Mouse (Mus musculus) cerebellum, postnatal 36 days (tissue): Measurements from ENCODE around the gene Lmo1.

ENCODE experiments used
- DNase-seq, 2 experiments: peaks; one replicate each; pipeline ENCODE4 v3.0.0; 2021 to 2022; ENCODE audit warnings: mixed read lengths in 2 of 2

The Lmo1 gene

DNA sequence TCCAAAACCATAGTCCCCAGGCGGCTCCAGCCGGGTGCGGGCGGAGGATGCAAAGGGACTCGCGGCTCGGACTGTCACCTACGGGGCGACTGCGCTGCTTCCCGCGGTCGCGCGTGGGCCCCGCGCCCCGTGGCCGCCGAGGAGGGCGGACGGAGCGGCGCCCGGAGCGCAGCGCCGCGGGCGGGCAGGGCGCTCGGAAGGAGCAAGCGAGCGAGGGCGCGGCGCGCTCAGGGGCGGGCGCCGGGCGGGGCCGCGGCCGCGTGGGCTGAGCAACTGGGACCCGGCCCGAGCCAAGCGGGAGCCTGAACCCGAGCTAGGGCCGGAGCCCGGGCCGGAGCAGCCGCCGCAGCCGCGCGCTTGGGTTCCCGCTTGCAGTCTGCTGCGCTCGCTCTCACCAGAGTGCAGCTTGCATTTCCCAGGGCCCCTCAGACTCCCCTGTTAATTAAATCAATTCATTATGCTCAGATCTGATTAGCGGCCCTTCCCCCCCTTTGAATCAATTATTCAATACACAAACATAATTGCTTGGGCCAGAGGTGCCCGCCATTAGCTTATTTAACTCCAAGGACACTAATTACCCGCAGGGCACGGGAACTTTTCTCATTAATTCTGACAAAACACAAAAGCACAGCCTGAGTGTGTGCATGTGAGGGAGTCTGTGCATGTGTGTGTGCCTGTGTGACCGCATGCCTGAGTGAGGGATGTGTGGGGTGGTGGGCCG is at the start of gene Lmo1:
TSS of gene Lmo1 (minus strand) at position 259 of the 721 bp plus-strand sequence.
- DNase-seq, result peak; percentile 51 to 61

DNA sequence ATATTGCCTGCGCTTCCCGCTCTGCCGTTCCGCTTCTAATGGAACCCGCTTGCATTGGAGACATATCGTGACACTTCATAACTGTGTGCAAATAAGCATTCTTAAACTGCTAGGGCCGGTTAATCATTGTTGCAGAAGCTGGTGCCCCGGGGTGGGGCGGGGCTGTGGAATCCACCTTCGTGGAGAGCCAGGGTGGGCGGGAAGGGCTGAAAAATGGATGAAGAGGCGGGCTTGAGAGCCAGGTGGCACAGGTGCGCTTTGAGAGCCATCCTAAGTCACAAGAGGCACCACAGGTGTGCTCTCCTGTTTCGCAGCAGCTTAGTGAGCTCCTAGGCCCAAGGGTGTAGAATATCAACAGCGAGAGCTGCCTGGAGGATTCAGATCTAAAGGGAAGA is 46.7 kb upstream of the Lmo1 start:
- DNase-seq, result no peak

DNA sequence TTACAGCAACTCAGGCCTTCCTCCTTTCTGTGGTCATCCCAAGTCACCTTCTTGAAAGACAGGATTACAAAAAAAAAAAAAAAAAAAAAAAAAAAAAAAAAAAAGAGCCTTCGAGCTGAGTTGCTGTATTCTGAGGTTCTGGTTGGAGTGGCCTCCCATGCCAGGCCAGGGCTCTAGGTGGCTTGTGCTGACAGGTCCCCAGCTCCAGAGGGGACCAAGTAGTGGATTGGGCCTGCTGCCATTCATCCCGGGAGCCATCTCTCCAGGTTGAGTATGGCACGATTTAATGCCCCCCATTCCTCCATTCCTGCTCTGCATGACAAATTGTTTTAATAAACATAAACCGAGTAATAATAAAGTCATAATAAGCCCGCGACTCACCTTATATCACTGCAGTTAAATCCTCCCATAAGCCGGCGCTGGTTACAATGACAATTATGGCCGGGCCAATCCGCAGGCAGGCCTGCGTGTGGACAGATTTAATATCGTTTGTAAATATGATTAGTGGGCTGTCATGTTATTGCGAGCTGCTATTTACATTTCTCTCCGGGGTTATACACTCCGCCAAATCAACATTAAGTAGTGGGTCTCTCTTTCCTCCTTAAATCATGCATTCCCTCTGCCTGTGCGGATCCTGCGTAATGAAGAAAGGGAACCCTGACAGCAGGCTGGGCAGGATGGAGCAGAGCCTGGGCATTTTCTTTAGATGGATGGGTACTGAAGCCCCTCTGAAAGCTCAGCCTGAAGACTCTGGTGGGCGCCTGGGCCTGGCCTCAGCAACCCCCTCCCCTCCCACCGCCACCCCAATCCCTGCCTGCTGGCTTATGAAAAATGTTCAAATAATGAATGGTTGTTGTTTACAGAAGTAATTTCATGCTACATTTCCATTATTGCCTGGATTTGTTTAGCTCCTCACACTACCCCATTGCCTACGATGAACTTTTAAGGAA is 46.0 kb upstream of the Lmo1 start:
- DNase-seq, result no peak

DNA sequence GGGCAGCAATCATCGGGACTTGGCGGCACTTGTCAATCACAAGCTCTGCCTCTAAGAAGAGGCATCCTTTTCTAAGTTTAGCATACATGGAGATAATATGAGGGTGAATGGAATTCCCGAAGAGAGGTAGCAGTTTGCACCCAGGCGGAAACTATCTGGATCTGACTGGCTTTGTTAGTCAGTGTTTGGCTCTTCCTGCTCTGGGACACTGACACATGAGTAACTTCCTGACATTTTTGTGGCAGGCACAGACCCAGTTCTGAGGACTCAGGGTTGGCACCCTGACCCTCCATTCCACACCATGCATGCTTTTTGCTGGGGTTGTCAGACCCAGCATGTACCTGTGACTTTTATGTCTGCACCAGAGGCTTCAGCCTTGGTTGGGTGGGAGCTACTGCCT is 45.0 kb upstream of the Lmo1 start:
- no peak for DNase-seq

DNA sequence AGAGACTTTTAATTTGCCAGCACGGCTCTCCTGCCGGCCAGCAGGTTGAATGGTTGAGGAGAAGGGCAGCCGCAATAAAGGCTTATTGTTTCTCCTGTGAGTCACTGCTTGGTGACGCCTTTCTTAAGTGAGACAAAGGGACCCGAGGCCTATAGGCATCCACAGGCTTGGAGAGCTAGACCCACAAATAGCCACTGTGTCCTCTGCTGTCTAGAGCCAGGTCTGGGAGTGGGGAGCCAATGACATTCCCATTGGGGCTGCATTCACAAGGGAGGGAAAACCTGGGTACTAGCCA is 43.9 kb upstream of the Lmo1 start:
- no peak for DNase-seq

DNA sequence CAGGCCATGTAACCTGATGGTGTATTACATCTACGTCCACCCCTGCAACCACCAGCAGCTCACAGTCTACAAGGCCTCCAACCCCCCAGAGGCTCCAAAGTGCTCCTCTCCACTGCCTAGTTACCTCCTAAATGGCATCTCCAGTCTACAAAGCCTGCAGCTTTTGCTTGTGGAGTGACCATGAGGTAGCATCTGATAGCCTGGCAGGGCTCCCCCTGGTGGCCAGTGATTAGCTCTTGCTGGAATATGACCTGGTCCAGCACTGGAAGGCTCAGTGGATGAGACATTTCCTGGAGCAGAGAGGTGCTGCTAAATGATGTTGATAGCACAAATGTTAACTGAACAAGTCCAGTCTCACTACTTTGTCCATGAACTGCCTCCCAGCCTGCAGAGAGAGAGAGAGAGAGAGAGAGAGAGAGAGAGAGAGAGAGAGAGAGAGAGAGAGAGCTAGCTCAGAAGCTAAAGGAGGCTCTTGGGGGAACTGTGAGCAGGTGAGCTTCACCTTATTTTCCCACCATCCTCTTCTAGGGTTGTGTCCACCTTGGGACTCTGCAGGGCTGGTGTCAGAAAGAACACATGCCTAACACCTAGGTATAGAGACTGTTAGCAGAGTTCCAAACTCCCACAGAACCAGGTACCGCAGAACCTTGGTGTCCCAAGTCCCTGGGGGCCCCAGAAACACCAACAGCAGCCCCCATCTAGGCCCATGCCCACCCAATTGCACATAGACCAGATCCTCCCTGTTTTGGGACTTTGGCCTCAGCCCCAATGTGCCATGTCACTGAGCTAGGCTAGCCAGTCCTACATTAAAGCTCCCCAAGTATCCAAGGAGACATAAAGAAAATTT is 43.3 kb upstream of the Lmo1 start:
- DNase-seq, result peak; percentile 85 to 86

DNA sequence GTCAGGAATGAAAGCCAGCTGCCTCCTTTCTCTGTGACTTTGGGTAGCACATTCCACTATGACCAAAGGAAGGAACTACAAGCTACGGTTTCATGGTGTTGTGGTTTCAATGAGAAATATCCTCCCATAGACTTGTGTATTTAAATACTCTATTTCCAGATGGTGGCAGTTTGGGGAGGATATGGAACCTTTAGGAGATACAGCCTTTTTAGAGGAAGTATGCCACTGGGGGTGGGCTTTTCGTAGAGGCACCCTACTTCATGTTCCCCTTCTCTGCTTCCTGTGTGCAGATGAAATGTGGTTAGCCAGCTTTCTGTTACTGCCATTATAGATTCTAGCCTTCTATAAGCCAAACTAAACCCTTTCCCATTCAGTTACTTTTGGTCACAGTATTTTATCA is 34.8 kb upstream of the Lmo1 start:
- DNase-seq, result no peak

DNA sequence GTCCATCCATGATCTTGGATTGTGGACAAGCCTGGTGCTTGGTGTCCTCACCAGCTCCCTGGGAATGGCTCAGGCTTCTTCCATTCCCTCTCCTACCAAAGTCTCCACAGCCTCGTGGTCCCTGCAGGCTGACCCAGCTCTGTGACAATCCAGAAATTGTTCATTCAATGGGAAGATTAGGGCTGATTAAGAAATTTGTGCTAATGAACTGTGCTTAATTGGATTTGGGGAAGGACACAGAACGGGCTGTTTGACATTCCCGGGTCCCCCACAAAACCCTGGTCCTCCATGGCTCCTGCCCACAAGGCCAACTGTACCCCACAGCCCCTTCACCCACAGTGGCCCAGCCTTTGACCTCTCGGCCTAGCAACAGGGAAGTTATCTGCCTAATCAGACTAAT is 32.8 kb upstream of the Lmo1 start:
- DNase-seq, result no peak

DNA sequence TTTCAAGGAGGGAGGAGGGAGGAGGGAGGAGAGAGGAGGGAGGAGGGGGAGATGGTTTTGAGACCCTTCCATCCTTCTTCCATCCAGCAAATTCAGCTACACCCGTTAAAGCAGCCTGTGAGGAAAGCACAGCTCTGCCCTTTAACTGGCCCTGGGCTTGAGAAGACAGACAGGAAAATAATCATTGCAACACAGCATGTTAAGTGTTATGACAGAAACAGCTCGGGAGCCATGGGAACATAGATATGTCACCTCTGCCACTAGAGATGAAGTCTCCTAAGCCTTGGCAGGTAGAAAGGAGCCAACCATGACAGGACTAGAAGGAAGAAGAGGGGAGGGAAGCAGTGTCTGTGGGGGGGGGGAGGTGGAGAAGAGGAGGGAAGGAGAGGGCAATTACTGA is 31.4 kb upstream of the Lmo1 start:
- DNase-seq, result no peak

DNA sequence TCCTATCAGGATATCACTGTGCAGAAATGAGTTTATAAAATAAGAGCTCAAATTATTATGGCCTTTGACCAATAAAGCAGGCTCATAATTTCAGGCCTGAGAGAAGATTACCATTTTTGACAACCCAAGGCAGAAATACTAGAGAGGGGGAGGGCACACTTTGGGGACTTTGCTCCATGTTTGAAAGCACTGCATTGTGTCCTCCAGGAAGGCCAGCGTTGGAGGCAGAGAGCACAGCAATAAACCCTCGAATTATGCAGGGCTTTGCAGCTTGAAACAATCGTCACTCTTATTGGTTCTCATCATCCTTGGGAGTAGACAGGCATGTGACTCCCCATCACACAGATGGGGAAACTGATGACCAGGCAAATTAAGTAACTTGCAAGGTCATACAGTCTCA is 28.1 kb upstream of the Lmo1 start:
- DNase-seq, result no peak

DNA sequence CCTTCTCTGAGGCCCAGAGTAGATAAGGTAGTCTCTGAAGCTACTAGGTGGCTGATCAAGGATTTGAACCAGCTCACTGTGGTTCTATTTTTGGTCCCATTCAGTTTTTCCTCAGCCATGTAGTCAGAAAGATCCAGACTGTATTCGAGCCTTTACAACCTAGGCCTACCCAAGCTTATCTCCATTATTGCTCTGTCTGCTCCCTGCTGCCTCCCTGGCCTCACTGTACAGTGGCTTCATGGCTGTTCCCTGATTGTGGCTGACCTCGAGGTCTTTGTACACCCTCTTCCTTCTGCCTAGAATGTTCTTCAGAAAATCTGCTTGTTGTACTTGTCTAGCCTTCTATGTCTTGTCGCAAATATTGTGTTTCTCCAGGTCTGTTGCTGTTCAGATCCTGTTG is 25.6 kb upstream of the Lmo1 start:
- DNase-seq, result no peak

DNA sequence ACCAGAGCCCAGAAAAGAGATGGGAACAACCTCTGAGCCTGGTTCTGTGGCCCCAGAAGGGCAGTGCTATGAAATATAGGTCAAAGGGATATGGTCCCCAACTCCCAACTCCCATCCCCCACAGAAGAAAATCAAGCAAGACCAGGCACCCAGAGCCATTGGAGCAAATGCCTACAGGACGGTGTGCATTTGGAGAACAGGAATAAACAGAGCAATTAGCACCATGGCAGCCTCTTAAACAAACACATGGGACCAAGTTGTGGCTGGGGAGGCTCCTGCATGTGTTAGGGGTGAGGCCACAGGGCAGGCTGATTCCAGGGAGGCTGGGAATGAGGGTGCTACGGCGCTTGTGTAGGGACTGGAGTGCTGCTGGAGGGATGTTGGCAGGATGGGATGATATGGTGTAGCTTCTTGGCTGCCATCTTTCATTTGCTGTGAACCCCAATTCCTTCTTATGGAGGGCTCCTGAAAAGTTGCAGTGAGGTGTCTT is 22.2 kb upstream of the Lmo1 start:
- no peak for DNase-seq

DNA sequence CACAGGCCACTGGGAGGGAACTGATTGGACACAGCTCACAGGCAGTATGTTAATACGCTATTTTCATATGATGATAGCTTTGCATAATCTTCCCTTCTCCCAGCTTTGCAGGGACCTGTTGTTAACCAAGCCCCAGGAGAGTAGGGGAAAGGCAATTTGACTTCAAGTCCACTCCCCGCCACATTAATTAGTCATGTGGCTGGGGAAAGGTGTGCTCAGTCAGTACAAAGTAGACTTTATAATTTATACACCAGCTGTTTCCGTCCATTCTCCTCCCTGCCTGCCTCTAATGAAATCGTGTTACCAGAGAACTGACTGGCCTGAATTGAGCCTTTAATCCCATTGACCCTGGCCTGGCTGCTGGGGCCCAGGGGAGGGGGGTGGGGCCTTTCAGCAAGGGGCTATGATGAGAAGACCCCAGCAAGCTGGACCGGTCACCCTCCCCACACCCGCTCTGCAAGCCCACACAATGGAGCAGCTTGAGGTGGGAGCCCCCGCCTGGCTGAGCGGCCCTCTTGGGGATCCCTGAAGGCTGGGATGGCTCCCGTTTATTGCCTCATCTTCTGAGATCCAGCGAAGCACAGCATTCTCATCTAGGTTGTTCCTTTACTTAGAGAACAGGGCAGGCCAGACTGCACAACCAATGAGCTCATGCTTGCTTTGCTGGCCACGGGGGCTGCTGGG is 21.5 kb upstream of the Lmo1 start:
- no peak for DNase-seq

DNA sequence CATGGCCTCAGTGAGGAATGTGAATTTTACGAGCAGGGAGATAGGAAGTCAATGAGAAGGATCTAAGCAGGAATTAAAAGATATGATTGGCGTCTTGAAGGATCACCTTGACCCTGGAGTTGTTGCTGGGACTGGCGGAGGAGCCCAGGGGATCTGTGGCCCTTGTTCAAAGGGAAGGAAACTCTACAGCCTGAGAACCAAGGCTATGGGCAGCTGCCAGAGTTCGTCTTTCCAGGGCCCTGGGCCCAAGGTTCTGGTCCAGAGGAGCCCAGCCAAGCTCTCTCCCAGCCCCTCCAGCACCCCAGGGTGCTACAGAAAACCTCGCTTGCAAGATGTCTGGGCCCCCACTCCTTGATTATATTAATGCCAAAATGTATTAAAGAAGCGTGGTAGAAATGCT is 21.0 kb upstream of the Lmo1 start:
- no peak for DNase-seq

DNA sequence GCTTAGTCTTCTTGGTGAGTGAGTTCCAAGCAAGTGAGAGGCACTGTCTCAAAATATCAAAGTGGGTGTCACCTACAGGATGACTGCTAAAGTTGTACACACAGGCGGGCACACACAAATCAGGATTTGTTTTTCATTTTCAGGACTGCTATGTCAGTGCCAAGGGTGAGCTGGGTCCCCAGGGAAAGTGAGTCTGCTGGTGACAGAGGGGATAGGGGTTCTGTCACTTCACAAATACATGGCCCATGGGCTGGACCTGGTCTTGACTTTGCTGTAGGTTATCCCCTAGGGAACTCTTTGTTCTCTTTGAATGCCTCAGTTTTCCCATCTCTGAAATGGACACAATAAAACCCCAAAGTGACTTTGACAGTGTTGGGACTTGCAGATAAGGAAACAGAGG is 19.8 kb upstream of the Lmo1 start:
- no peak for DNase-seq

DNA sequence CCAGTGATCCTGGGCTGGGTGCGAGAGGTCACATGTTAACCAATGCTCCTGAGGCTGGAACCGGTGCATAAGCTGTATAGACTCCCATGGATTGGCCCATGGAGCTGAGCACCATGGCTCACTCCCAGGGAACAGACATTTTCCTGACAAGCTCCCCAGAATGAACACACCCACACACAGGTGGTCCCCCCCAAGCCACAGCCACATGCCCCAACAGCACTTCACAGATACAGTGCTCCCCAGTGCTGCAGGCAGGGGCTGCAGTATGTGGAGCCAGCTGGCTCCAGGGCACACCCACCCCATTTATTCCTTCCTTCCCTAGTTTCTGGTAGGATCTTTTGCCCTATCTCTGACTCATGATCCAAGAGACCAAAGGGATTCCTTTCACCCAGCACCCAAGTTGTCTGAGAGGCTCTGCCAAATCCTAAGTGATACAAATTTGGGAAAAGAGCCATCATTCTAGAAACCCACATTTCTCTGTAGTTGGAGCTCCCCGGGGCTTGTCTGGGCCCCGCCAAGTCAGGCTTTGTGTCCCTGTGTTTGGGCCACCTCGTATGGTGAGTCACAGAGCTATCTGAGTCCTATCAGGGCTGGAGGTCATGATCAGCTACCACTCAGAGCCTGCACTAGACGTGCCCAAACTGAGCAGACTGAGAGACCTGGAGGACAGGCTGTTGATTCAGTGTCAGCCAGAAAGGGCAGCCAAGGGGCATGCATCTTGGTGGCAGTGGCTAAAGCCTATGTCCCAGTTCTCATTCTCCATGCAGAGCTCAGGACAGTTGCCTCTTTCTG is 12.4 kb upstream of the Lmo1 start:
- DNase-seq, result no peak

DNA sequence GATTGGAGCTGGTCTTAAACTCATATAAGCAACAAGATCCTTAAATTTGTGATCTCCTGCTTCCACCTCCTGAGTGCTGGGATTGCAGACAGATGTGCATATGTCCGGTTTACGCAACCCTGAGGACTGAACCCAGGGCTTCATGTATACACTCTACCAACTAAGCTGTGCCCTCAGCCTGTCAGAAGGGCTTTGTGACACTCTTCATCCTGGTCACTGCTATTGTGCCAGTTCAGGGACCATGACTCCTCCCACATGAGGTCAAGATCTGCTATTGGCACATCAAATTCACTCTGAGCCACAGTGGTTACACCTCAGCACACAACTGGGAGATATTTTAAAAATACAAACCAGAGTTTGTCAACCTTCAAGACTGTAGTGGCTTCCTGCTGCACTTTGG is 11.0 kb upstream of the Lmo1 start:
- DNase-seq, result no peak

DNA sequence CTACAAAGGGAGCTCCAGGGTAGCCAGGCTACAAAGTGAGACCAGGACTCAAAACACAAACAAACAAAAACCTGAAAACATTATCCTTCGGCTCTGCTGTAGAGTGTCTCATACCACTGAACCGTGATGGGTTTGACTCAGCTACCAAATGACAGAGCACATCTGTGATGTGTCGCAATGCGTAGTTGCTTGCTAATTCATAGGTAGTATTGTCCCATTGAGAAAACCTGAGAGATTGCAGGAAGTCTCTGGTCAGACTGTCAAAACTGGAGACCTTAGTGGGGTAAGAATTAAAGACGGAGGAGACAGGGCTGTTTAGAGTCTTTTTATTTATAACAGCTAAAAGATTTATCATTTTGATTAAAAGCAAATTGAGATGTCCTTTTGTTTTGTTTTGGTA is 10.6 kb upstream of the Lmo1 start:
- DNase-seq, result no peak

DNA sequence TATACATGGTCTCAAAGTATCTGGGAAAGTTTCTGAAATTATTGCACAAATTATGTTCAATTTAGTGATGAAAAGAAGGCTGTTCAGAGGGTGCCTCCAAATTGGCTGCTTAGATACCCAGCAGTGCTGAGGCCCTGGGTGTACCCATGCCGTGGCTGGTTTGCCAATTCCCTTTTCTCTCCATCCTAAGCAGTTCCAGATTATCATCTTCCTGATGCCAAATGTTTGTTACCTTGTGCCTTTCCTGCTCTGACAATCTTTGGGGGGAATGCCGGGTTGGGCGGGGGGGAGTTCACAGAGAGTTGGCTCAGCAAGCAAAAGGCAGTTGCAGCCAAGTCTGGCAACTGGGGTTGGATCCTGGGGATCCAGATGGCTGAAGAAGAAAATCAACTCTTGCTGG is 1.7 kb upstream of the Lmo1 start:
- no peak for DNase-seq

DNA sequence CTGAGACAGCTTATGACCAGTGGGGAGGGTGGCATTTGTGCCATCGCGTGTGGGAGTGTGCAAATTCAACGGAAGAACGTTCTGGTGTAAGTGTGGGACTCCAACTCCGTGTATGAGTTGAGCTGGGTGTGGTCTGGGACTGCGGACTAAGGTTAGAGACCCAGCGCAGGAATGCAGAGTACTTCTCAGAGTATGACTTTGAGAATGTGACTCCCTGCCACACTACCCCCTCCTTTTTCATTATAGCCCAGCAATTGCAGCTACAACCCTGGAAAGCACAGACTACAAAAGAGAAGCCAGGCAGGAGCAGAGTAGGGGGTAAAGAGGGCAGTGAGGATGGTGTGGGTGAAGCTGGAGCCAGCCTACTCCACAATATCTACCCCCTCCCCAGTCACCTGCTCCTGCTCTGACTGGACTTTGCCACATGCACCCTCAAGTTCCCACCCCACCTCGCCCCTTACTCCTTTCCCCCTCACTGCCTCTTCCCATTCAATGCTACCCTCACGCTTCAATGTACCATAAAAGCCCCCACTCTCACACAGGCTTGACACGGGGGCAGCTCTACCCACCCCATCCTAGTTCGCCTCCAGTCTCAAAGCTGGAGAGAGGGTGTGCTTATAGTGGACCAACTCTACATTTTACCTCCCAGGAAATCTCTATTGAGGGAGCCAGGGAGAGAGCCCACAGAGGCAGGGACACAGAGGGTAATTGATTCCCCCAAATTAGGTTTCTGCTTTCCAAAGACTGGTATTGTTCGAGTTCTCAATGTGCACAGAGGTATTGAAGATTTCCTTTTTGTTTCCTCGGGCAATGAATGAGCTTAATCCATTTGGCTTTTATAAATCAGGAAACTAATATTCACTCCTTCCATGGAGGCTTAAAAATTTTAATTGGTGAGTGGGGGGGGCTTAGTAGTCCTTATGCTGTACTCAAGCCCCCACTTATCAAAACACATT is 941 bp upstream of the Lmo1 start:
- DNase-seq, result no peak
